Mouse (Mus musculus) layer of hippocampus, postnatal 10 days (tissue): Measurements from ENCODE around the gene Usp4. TPM values are rescaled to one million over a fixed set of nuclear protein-coding genes. Genes with fewer than 3 reads are reported as not detected.

Experiments used
- DNase-seq, 2 experiments: peaks; one replicate each; pipeline ENCODE4 v3.0.0; 2021; ENCODE audit warnings: low spot score in 2 of 2
- total RNA-seq, 2 experiments: library from RNA; stranded (reverse); gene quantifications; 2 replicates each; pipeline ENCODE4 v1.2.3; 2021

Usp4 gene
- total RNA-seq, 2 experiments from 2014 or later: 121 to 132 TPM

DNA sequence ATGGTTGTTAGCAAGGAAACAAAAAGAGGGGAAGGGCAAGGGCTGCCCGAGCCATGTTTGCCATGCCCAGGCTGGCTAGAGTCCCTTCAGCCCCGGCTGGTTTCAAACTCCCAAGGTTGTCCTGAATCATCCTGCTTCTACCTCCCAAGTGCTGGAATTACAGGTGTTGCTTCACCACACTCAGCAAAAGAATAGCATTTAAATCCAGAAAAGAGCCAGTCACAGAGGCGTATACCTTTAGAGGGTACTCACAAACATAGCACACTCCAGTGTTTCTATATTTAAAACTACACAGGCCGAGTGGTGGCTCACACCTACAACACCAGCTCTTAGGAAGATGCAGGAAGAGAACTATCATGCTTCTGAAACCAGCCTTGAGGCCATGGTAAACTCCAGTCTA lies 61.9 kb downstream of the Usp4 start:
- no peak for DNase-seq

DNA sequence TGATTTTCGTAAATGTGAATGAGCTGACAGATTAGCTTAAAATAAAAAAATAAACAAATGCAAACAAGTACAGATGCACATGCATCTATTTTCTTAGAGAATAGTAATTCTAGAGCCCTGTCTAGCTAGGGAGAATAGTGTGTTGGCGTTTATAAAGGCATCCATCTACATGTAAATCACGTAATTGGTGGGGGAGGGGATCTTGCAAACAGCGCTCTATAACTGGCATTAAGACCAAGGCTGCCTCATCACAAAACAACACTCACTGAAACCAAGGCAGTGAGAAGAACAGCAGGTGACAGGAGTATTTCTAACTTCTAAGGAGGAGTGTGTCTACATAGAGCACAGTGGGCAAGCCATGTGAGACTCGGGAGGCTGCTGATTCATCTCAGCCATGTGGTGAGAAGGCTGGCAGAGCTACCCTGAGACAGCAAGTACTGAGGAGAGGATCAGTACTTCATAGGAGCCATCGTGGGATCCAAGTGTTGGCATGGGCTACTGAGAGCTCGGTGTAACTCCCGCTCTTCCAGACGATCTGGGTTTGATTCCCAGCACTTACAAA lies 63.8 kb downstream of the Usp4 start:
- DNase-seq: peak in 1 of 2 experiments; percentile 19

DNA sequence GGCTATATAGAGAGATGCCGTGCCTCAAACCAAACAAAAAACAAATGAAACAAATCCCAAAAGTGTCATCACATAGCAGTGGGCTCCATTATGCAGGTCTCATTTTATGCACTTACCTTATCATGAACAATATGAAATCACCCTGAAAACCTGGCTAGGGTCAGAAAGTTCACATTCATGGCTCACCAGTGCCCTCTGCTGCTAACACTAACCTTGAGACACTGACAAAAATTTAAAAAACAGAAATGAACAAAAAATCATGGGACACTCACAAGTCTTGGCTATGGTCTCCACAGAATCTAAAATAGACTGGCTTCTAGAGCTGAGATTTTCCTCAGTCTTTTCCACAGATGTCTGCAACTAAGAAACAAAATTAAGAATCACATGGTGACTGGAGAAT lies 64.6 kb downstream of the Usp4 start:
- peak in 1 of 2 experiments; percentile 27 for DNase-seq

DNA sequence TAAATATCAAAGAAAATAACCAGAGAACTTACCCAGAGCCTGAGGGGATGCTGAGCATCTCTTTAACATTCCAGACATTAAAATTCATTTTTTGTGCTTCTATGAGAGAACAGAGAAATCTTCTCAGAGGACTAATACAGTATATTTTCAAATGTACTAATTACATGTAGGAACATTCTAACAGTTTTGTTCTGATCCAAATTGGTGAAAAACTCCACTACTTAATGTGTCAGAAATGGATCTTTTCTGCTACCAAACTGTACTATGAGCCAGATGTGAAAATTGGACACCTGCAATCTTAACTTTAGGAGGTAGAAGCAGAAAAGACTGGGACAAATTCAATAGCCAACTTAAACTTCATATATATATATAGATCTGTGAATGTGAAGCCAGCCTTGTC lies 80.7 kb downstream of the Usp4 start, which contains the start of gene Ccdc36:
Ccdc36 (minus strand) TSS at position 101 of the 400 bp plus-strand sequence.
- DNase-seq: no peak

DNA sequence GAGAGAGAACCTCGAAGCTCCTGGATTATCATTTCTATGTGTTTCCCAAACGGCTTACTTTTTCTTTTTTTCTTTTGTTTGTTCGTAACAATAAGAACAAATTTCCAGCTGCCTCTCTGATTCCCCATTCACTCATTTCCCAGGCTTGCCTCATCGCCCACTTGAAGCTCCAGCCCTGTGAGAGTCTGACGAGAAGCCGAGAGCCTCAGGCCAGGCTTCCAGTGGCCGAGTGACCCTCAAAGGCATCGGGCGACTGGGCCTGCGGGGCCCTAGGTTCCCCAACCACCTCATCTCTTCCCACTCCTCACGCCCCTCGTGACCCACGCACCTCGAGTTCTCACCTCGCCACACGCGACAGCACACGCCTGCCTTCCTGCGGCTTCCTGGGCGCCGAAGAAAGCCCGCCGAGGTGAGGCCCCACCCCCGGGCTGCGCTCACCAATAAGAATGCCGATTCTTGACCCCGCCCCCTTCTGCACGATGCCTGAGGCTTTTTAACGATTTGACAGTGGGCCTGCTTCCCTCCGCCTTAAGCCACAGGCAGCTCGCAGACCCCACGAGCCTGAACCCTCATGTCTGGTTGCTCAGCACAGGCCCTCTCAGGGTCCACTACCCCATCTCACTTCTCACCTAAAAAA lies 83.9 kb downstream of the Usp4 start:
- no peak for DNase-seq

DNA sequence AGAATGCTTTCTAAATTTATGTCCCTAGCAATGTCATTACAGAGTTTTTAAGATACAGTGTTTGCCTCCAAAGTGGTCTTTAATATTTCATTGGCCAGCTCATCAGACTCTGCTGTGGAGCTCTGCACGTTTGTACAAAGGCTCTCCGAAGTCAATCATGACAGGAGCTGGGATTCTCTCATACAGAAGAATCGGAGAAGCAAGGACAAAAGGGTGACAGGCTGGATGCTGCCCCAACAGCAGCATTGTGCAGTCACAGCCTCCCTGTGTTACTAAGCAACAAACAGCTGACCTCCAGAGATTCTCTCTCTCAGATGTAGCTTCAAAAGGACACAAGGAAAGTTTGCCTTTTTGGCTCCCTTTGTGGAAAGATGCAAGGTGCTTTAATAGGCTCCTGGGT lies 88.5 kb downstream of the Usp4 start, which contains the start of gene BC048562:
BC048562 (plus strand) TSS at position 301 of the 400 bp plus-strand sequence.
- no peak for DNase-seq

DNA sequence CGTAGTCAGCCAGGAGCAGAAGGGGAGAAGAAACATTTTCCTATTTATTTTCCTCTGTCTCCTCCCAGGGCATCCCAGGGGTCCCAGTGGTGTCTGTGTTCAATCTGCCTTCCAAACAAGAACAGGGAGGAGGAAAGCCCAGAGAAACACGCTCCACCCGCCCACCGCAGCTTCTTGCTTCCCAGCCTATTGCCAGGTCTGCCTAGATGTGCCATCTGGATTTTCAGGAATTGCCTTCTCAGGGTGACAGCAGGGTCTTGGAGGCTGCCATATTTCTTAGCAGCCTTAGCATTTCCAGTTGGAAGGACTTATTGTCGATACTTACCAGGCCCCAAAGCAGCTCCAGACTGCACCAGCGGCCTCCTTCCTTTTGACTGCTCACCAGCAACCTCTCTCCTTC lies 91.5 kb downstream of the Usp4 start:
- no peak for DNase-seq

DNA sequence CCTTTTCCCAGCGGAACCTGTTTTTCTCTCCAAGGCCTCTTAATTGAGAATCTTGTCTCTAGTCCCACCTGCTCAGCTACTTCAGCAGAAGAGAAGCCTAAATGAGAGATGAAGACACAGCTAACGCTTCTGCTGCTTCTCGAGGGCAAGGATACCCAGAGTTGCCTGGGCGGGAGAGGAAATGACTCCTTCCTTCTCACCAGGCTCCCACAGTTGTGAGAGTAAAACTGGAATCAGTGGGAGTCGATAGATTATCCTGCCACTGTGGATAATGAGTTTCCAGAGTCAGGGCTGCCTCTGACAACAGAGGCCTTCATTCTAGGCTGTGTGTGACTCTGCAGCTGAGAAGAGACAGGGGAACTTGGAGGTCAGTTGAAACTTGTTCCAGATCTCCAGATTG lies 92.8 kb downstream of the Usp4 start:
- no peak for DNase-seq

DNA sequence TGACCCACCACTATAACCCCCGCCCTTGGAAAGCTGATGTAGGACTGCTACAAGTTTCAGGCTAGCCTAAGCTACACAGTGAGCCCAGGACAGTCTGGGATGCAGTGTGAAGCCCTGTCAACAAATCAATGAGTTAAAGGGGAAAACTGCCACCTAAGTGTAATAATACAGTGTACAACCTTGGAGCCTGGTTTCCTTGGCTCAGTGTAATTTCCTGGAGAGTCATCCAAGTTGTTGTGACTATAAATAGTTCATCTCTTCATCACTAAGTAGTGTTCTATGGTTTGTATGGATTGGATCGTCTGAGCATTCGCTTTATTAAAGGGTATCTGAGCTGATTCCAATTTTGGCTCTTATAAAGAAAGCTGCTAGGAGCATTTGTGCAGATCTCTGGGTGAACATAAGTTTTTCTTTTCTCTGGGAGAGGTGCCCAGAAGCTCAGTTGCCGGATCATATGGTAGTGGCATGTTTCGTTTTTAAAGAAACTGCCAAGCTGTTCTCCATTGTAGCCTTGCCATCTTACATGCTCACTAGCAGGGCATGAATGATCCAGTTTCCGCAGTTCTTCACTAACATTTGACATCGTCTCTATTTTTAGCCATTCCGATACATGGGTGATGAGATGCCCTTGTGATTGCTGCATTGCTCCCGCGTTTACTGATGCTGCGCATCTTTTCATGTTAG lies 93.7 kb downstream of the Usp4 start:
- peak in 1 of 2 experiments; percentile 50 for DNase-seq

Other genes with a start within 250 kb of the Usp4 start
- 100 to 1,000 TPM; 129 to 137 TPM for gene Bsn, start 157.5 kb upstream of the Usp4 start, total RNA-seq
- gene Dag1, start 83.9 kb upstream of the Usp4 start, total RNA-seq: 100 to 1,000 TPM; 132 to 136 TPM
- 10 to 100 TPM; 86.6 to 92.6 TPM for gene Nicn1, start 57.4 kb upstream of the Usp4 start, total RNA-seq
- 10 to 100 TPM; 24.6 to 26.5 TPM for gene Amt, start 51.0 kb upstream of the Usp4 start, total RNA-seq
- gene Rhoa, start 41.7 kb upstream of the Usp4 start, total RNA-seq: 100 to 1,000 TPM; 212 to 222 TPM
- 10 to 100 TPM; 44.8 to 46.9 TPM for gene Tcta, start 41.7 kb upstream of the Usp4 start, total RNA-seq
- 10 to 100 TPM; 63.6 to 67.8 TPM for gene Gpx1, start 8.9 kb upstream of the Usp4 start, total RNA-seq
- 1 to 10 TPM; 1.9 to 2.5 TPM for gene 1700102P08Rik, start 45.0 kb downstream of the Usp4 start, total RNA-seq
- gene Ccdc36, start 80.6 kb downstream of the Usp4 start, total RNA-seq: under 1 TPM; 0.11 to 0.23 TPM
- not detected for gene BC048562, start 88.6 kb downstream of the Usp4 start, total RNA-seq
- 10 to 100 TPM; 33.6 to 34.1 TPM for gene Ccdc71, start 112.7 kb downstream of the Usp4 start, total RNA-seq
- 10 to 100 TPM; 20.7 to 22.7 TPM for gene Klhdc8b, start 113.7 kb downstream of the Usp4 start, total RNA-seq
- 10 to 100 TPM; 36.9 to 39.4 TPM for gene Lamb2, start 131.9 kb downstream of the Usp4 start, total RNA-seq
- gene Usp19, start 142.7 kb downstream of the Usp4 start, total RNA-seq: 100 to 1,000 TPM; 119 to 125 TPM
- gene Qars, start 159.9 kb downstream of the Usp4 start, total RNA-seq: 10 to 100 TPM; 95.3 to 97.3 TPM
- 100 to 1,000 TPM; 121 to 129 TPM for gene Qrich1, start 169.0 kb downstream of the Usp4 start, total RNA-seq
- 10 to 100 TPM; 78.2 to 83.9 TPM for gene Impdh2, start 212.4 kb downstream of the Usp4 start, total RNA-seq
- gene Ndufaf3, start 219.6 kb downstream of the Usp4 start, total RNA-seq: 10 to 100 TPM; 59.6 to 63.4 TPM
- gene Dalrd3, start 222.0 kb downstream of the Usp4 start, total RNA-seq: 10 to 100 TPM; 74.3 to 83.8 TPM
- 100 to 1,000 TPM; 239 to 247 TPM for gene Wdr6, start 230.9 kb downstream of the Usp4 start, total RNA-seq
- 10 to 100 TPM; 48.7 to 49.0 TPM for gene P4htm, start 249.8 kb downstream of the Usp4 start, total RNA-seq